Mouse (Mus musculus) kidney, embryonic 15.5 days (tissue): ENCODE data around the gene Faf2. TPM values are rescaled to one million over a fixed set of nuclear protein-coding genes. Genes with fewer than 3 reads are reported as not detected.

Experiments
- ATAC-seq: fragments of 200-750 bp; cut with Nextera tagmentation; replicated peaks from 2 replicates; pipeline ENCODE4 v1.8.0; 2017; ENCODE audit warnings: moderate TSS enrichment; ENCODE audit not compliant: low FRiP score
- H3K27ac ChIP-seq: fragments of 300-500 bp; sonication (generic); 2 replicates; pipeline ENCODE4 v1.5.1; 2015; ENCODE audit warnings: mild to moderate bottlenecking, inconsistent platforms
- H3K27me3 ChIP-seq: fragments of 300-500 bp; sonication (generic); 2 replicates; pipeline ENCODE4 v1.6.1; 2015; ENCODE audit warnings: inconsistent platforms
- H3K36me3 ChIP-seq: fragments of 300-500 bp; sonication (generic); 2 replicates; pipeline ENCODE4 v1.6.1; 2015; ENCODE audit warnings: inconsistent platforms
- H3K4me1 ChIP-seq: fragments of 300-500 bp; sonication (generic); 2 replicates; pipeline ENCODE4 v1.6.1; 2015; ENCODE audit warnings: inconsistent platforms
- H3K4me2 ChIP-seq: fragments of 300-500 bp; sonication (generic); 2 replicates; pipeline ENCODE4 v1.6.1; 2015; ENCODE audit warnings: moderate library complexity, mild to moderate bottlenecking, inconsistent platforms
- H3K4me3 ChIP-seq: fragments of 300-500 bp; sonication (generic); replicated peaks from 2 replicates; pipeline ENCODE4 v1.5.1; 2015; ENCODE audit warnings: mild to moderate bottlenecking, inconsistent platforms
- H3K9ac ChIP-seq: fragments of 300-500 bp; sonication (generic); 2 replicates; pipeline ENCODE4 v1.6.1; 2015; ENCODE audit warnings: mild to moderate bottlenecking, inconsistent platforms
- H3K9me3 ChIP-seq: fragments of 300-500 bp; sonication (generic); replicated peaks from 2 replicates; pipeline ENCODE4 v1.6.1; 2016; ENCODE audit warnings: inconsistent platforms
- WGBS: fragments of 180-500 bp; shearing (Covaris S2); methylation state at CpG from one replicate; pipeline ENCODE4 v1.1.7; 2015; ENCODE audit warnings: mixed read lengths; 5-methylcytosine and 5-hydroxymethylcytosine counted together
- microRNA-seq: library from miRNA; unstranded; fragments of <30 nt; microRNA quantifications from one replicate; pipeline ENCODE4, GENCODE M21; 2016
- polyA plus RNA-seq: library from polyadenylated mRNA; unstranded; fragments of >200 nt; fragmentation: Nextera tagmentation; extraction: Ambion mirVana; gene quantifications from 2 replicates; pipeline ENCODE4 v1.2.1, GENCODE M21; 2015

The Faf2 gene
- polyA plus RNA-seq, 1 experiment from 2014 or later: 77.4 TPM

DNA sequence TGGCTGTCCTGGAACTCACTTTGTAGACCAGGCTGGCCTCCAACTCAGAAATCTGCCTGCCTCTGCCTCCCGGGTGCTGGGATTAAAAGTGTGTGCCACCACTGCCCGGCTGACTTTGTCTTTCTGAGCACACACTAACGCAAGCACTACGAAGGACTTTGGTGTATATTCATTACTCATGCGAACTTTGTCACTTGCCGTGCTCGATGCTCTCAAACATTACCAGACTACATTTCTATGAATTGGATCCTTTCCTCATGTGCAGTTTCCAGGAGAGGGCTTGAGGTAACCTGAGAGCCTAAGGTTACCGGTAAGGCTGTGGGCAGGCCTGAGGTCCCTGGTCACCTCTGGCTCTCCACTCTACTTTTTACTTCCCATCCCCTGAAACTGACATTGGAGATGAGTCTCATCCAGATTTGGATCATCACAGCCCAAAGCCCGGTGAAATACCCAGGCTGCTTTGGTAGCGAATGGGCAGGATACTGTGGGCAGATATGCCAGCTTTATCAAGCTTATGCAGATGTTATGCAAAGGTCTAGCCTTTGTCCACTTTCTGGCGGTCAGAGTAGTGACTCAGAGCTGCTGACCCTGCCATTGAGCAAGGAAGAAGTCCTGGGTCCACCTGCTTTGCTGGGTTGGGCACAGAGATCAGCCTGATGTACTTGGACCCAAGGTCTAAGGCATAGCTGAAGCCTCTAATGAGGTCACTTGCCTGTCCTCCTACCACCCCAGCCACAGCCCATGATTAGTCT, 74.1 kb downstream of the Faf2 start:
- Histone ChIP-seq H3K4me3 (no peak overlapping the region), H3K36me3 (no peaks in the 10 kb centered on the region), H3K9me3 (no peaks in the 10 kb centered on the region), H3K27me3 (no peaks in the 10 kb centered on the region), H3K9ac (no peak overlapping the region), H3K4me1 (peaks cover 27% of the 10 kb centered on the region), H3K4me2 (no peak overlapping the region), H3K27ac (no peak overlapping the region)
- 89% methylated on average over 11 of the region's 11 CpGs for WGBS
- ATAC-seq: no peak

DNA sequence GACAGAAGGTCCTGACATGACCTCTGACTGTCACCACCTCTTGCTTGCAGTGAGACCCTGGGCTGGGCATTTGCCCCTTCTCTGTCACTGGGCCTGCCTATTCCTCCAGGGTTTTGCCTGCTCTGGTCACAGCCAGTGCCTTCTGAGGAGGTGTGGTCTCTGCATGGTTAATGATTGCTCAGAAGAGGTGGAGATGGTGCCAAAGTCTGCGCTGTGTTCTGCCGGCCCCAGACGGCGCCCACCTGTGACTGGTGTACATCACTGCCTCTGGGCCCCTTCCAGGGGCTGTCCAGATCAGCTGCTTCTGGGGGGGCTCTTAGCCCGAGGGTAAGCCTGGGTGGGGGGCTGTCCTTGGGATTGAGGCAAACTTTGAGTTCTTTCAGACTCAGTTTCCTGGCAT, 79.7 kb downstream of the Faf2 start, which contains the start of gene Cdhr2:
Gene Cdhr2 (plus strand): TSS at position 219 of the 400 bp plus-strand sequence.
- Histone ChIP-seq H3K4me2 (peak within 1 kb of the TSS; percentile 38), H3K4me3 (no peak within 1 kb of the TSS), H3K4me1 (peaks cover 10% of the 10 kb centered on the region), H3K27ac (peak within 1 kb of the TSS; percentile 41; the same call in 1 of the 2 replicates), H3K9ac (no peak within 1 kb of the TSS), H3K27me3 (no peaks in the 10 kb centered on the region), H3K9me3 (no peaks in the 10 kb centered on the region), H3K36me3 (no peaks in the 10 kb centered on the region)
- peak; percentile 94 for ATAC-seq
- 49% methylated on average over 5 of the region's 5 CpGs for WGBS

DNA sequence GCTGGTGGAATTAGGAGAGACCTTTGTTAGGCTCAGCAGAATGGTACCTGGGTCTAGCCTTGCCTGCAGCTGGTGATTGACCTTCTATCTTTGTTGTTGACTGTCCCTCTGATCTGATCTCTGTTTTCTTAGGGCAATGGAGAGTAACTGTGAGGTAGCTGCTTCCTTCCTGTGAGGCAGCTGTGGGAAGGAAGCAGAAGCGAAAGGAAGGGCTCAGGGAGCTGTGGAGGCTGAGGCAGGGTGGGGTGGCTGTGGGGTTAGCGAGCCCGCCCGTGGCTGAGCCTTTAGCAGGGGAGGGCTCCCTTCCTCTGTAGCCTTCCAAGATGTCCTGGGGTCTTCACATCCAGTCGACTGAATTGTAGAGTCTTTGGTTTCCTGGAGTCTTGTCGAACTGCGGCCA, 80.9 kb downstream of the Faf2 start:
- H3K9ac ChIP-seq: no peak overlapping the region
- H3K27ac ChIP-seq: no peak overlapping the region
- no peaks in the 10 kb centered on the region for H3K36me3 ChIP-seq
- no peak for ATAC-seq
- H3K27me3 ChIP-seq: no peaks in the 10 kb centered on the region
- no peak overlapping the region for H3K4me3 ChIP-seq
- H3K4me1 ChIP-seq: peaks cover 10% of the 10 kb centered on the region
- H3K4me2 ChIP-seq: no peak overlapping the region; the same call in 1 of the 2 replicates
- H3K9me3 ChIP-seq: no peaks in the 10 kb centered on the region
- WGBS: 66% methylated on average over 7 of the region's 7 CpGs

DNA sequence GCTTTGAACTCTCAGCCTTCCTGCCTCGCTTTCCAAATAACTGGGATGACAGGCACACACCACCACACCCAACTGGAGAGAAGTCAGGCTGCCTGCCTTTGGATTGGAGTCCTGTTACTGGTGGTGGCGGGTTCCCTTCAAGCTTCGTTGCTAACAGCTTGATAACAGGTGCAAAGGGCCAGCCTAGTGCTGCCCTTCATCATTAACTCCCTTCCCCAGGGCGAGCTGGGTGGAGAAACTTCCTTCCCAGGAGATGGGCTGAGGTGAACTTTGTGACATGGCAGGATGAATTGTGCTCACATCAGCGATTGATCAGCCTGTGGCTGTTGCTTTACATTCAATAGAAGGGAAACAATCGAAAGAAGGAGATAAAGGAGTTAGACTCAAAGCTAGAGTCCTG, 83.3 kb downstream of the Faf2 start:
- ATAC-seq: no peak
- Histone ChIP-seq H3K9me3 (no peaks in the 10 kb centered on the region), H3K4me1 (peaks cover 10% of the 10 kb centered on the region), H3K9ac (no peak overlapping the region), H3K36me3 (no peaks in the 10 kb centered on the region), H3K4me2 (no peak overlapping the region), H3K27me3 (no peaks in the 10 kb centered on the region), H3K27ac (no peak overlapping the region), H3K4me3 (no peak overlapping the region)
- WGBS: 38% methylated on average over 6 of the region's 6 CpGs

DNA sequence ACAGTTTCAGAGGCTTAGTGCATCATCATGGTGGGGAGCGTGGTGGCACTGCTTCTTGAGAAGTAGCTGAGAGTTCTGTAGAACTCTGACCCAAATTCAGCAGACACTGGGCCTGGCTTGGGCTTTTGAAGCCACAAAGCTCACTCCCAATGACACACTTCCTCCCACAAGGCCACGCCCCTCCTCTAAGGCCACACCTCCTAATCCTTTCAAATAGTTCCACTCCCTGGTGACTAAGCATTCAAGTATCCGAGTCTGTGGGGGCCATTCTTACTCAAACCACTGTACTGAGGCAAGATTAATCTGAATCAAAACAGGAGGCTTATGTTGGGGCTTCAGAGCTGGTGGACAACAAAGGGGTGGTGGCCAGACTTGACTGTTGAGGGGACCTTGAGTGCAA, 89.3 kb downstream of the Faf2 start:
- Histone ChIP-seq H3K9ac (no peak overlapping the region), H3K36me3 (no peaks in the 10 kb centered on the region), H3K4me3 (no peak overlapping the region), H3K4me1 (no peaks in the 10 kb centered on the region), H3K27me3 (0 out of 2 replicates have a peak, but pooled peaks cover 6% of the 10 kb centered on the region), H3K4me2 (no peak overlapping the region), H3K27ac (no peak overlapping the region), H3K9me3 (no peaks in the 10 kb centered on the region)
- 79% methylated on average over 3 of the region's 3 CpGs for WGBS
- ATAC-seq: no peak

Small RNA genes lying within 50 kb of the gene (microRNA-seq; reads per million reads assigned to microRNA genes)
- gene Gm24195: not detected

Other genes with a start within 250 kb of the Faf2 start
- 118 and 129 TPM in 2 replicates for gene Thoc3, start 152.9 kb upstream of the Faf2 start, polyA plus RNA-seq
- 13.3 and 15.6 TPM in 2 replicates for gene Simc1, start 118.0 kb upstream of the Faf2 start, polyA plus RNA-seq
- 151 and 162 TPM in 2 replicates for gene 4833439L19Rik, start 56.3 kb upstream of the Faf2 start, polyA plus RNA-seq
- 34.0 and 36.1 TPM in 2 replicates for gene Arl10, start 46.8 kb upstream of the Faf2 start, polyA plus RNA-seq
- 90.2 and 95.5 TPM in 2 replicates for gene Nop16, start 31.7 kb upstream of the Faf2 start, polyA plus RNA-seq
- 205 and 219 TPM in 2 replicates for gene Higd2a, start 31.6 kb upstream of the Faf2 start, polyA plus RNA-seq
- 44.8 and 45.6 TPM in 2 replicates for gene Cltb, start 10.4 kb upstream of the Faf2 start, polyA plus RNA-seq
- 78.5 and 83.8 TPM in 2 replicates for gene Rnf44, start 72.1 kb downstream of the Faf2 start, polyA plus RNA-seq
- gene Cdhr2, start 79.7 kb downstream of the Faf2 start, polyA plus RNA-seq: 5.4 TPM in 2 replicates
- 0.14 and 0.27 TPM in 2 replicates for gene Gprin1, start 128.1 kb downstream of the Faf2 start, polyA plus RNA-seq
- gene Sncb, start 144.8 kb downstream of the Faf2 start, polyA plus RNA-seq: 0.15 and 0.29 TPM in 2 replicates
- not detected in 2 replicates for gene Eif4e1b, start 162.2 kb downstream of the Faf2 start, polyA plus RNA-seq
- 11.4 and 13.4 TPM in 2 replicates for gene Tspan17, start 167.6 kb downstream of the Faf2 start, polyA plus RNA-seq